Mouse (Mus musculus) C2C12 (cell line): ENCODE data around the gene Gm6614. TPM values are rescaled to one million over a fixed set of nuclear protein-coding genes. Genes with fewer than 3 reads are reported as not detected.
"Not testable (repeated sequence)": the region's sequence is repeated elsewhere in the genome, so short reads cannot be mapped to it uniquely, and the experiment has no call there.

ENCODE experiments used
- H3K27me3 ChIP-seq: one replicate; pipeline ENCODE4 v1.6.1; 2011; ENCODE audit not compliant: control insufficient read depth, insufficient read depth, insufficient read length
- H3K36me3 ChIP-seq: one replicate; pipeline ENCODE4 v1.6.1; 2011; ENCODE audit not compliant: control insufficient read depth, insufficient read depth
- H3K4me3 ChIP-seq: one replicate; pipeline ENCODE4 v1.5.1; 2011; ENCODE audit warnings: mild to moderate bottlenecking, control low read depth; ENCODE audit not compliant: poor library complexity, insufficient read depth, severe bottlenecking
- H3K79me2 ChIP-seq: one replicate; pipeline ENCODE4 v1.6.1; 2011; ENCODE audit not compliant: control insufficient read depth, insufficient read depth
- H3K79me3 ChIP-seq: one replicate; pipeline ENCODE4 v1.6.1; 2011; ENCODE audit warnings: low read depth, control low read depth
- H3ac ChIP-seq: one replicate; pipeline ENCODE3; 2011; ENCODE audit warnings: low read depth; ENCODE audit not compliant: control insufficient read depth, insufficient read length
- CEBPB ChIP-seq: IDR thresholded peaks from one replicate; pipeline ENCODE4 v1.6.1; 2011; ENCODE audit warnings: low read depth, mild to moderate bottlenecking, control low read depth, moderate library complexity
- CTCF ChIP-seq: IDR thresholded peaks from one replicate; pipeline ENCODE4 v1.5.1; 2011; ENCODE audit not compliant: control insufficient read depth, insufficient read depth, insufficient read length
- FOSL1 ChIP-seq: IDR thresholded peaks from one replicate; pipeline ENCODE4 v1.8.0; 2011; ENCODE audit warnings: mild to moderate bottlenecking, low read length; ENCODE audit not compliant: poor library complexity, insufficient read depth, severe bottlenecking
- MAX ChIP-seq: IDR thresholded peaks from one replicate; pipeline ENCODE4 v1.6.1; 2011; ENCODE audit warnings: mild to moderate bottlenecking, control low read depth
- MYOD1 ChIP-seq: IDR thresholded peaks from one replicate; pipeline ENCODE4 v1.6.1; 2011; ENCODE audit warnings: low read depth; ENCODE audit not compliant: control insufficient read depth, insufficient read length
- MYOG ChIP-seq: IDR thresholded peaks from one replicate; pipeline ENCODE4 v1.6.1; 2011; ENCODE audit not compliant: control insufficient read depth, insufficient read length; ENCODE audit errors: extremely low read depth
- USF1 ChIP-seq: IDR thresholded peaks from one replicate; pipeline ENCODE4 v1.6.1; 2011; ENCODE audit warnings: low read depth, mild to moderate bottlenecking, control low read depth, moderate library complexity
- long read RNA-seq, 2 experiments: library from polyadenylated mRNA; unstranded; transcript quantifications; one replicate each; pipeline ENCODE4 v2.0.0; 2019 to 2020
- polyA plus RNA-seq: library from polyadenylated mRNA; unstranded; fragments of >200 nt; fragmentation: generic; extraction: Trizol; gene quantifications from one replicate; pipeline ENCODE4 v1.2.1, GENCODE M21; 2012; ENCODE audit warnings: missing spikeins

Gene Gm6614
- not detected for polyA plus RNA-seq
- long read RNA-seq, experiment 1 = 0 reads
- long read RNA-seq, experiment 2 = 0 reads

DNA sequence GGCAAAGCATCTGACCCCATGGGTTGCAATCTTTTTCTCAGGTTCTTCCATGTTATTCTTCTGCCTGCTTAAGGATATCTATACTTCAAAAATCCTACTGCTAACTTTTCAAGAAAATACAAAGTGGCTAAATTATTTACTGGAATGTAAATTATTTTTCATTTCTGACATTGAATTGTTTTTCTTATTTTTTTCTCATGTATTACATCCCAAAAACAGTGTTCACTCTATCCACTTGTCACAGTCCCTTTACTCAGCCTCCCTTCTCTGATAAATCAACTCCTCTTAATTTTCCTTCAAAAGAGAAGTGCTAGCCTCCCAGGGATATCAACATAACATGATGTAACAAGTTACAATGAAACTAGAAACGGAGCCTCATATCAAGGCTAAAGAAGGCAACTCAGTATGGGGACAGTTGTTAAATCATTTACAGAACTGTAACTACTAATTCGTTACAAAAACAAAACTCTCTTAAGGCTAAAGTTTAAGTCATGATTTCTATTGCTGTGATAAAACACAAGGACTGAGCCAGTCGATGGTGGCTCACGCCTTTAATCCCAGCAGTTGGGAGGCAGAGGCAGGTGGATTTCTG, at the start of gene Gm6614:
Gm6614 (minus strand) TSS at position 51 of the 592 bp plus-strand sequence.
- Histone ChIP-seq H3K79me3 (no peaks in the 10 kb centered on the region), H3K79me2 (no peaks in the 10 kb centered on the region), H3ac (no peak within 1 kb of the TSS), H3K36me3 (no peaks in the 10 kb centered on the region), H3K27me3 (no peaks in the 10 kb centered on the region), H3K4me3 (no peak within 1 kb of the TSS)
- no peak for TF ChIP-seq MYOG
- TF ChIP-seq CTCF = no peak
- TF ChIP-seq USF1 = no peak
- TF ChIP-seq MAX = no peak
- TF ChIP-seq MYOD1 = no peak
- TF ChIP-seq FOSL1 = no peak

DNA sequence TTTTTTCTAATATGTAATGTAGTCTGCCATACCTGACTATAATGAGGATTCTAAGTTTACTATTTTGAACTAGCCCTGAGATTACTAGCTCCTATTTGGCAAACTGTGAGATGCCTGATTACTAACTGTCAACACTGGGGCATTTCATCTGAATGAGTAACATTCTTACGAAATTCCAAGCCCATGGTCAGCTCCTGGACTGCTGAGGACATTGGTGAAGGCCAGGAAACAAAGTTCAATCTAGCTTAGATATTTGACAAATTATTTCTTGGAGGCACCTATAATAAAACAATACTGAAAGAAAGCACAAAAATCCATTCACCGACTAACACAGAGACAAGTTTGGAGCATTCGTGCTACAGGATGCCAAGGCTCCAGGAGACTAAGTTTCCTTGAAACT, 47.1 kb upstream of the Gm6614 start:
- H3ac ChIP-seq, H3K4me3 ChIP-seq, H3K79me2 ChIP-seq, H3K36me3 ChIP-seq, H3K27me3 ChIP-seq, H3K79me3 ChIP-seq: not testable (repeated sequence)

DNA sequence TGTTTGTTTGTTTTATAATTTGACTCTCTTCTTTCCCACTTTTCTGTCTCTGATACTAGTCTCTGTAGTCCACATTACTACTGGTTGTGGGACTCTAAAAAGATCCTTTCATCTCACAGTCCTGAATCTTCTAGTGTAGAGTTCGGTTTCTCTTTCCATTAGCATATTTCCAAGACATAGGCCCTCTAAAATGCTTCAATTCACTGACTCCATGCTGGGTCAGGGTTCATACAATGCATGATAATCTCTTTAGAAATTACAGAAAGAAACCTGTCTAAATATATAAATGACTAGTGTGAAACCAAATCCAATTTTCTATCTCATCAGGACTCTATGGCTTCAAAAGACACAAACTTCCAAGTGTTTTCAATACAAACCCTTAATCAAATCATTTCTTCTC, 36.5 kb upstream of the Gm6614 start:
- Histone ChIP-seq H3K79me3 (no peaks in the 10 kb centered on the region), H3K27me3 (no peaks in the 10 kb centered on the region), H3K4me3 (no peak overlapping the region), H3K79me2 (no peaks in the 10 kb centered on the region), H3K36me3 (no peaks in the 10 kb centered on the region), H3ac (no peak overlapping the region)
- no peak for TF ChIP-seq MYOG
- no peak for TF ChIP-seq MYOD1
- no peak for TF ChIP-seq USF1
- TF ChIP-seq MAX = no peak
- no peak for TF ChIP-seq CTCF
- no peak for TF ChIP-seq FOSL1
- no peak for TF ChIP-seq CEBPB

DNA sequence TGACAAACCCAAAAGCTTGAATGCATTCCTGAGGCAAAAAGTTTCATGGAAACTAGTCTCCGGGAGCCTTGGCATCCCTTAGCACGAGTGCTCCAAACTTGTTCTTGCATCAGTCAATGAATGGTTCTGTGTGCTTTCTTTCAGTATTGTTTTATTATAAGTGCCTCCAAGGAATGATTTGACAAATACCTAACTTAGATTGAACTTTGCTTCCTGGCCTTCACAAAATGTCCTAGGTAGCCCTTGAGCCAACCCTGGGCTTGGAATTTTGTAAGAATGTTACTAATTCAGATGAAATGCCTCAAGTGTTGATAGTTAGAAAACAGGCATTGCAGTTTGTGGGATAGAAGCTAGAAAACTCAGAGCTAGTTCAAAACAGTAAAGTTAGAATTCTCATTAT, 34.5 kb upstream of the Gm6614 start:
- TF ChIP-seq MYOD1 = no peak
- Histone ChIP-seq H3K36me3 (no peaks in the 10 kb centered on the region), H3K27me3 (no peaks in the 10 kb centered on the region), H3K79me3 (no peaks in the 10 kb centered on the region), H3K4me3 (no peak overlapping the region), H3K79me2 (no peaks in the 10 kb centered on the region), H3ac (no peak overlapping the region)

DNA sequence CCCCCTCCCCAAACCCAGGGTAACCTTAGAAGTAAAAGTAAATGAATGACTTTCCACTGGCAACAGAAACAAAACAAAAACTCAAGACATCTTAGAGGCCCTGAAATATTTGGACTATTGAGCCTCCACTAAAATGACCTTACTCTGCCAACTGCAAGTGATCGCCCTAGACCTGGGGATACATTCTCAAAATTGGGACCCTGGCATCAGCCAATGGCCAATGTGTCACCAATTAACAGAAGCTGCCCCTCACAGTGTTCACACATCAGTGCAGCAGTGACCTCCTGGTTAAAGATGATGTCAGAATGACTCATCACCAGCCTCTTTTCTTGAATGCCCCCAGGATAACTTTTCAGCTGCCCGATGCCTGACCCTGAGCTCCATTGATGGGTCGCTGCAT, 30.7 kb upstream of the Gm6614 start:
- Histone ChIP-seq H3ac (no peak overlapping the region), H3K27me3 (no peaks in the 10 kb centered on the region), H3K79me2 (no peaks in the 10 kb centered on the region), H3K79me3 (no peaks in the 10 kb centered on the region), H3K4me3 (no peak overlapping the region), H3K36me3 (no peaks in the 10 kb centered on the region)
- TF ChIP-seq MYOG = no peak
- TF ChIP-seq USF1 = no peak
- no peak for TF ChIP-seq FOSL1
- TF ChIP-seq MYOD1 = no peak
- no peak for TF ChIP-seq MAX
- TF ChIP-seq CTCF = no peak
- TF ChIP-seq CEBPB = no peak

DNA sequence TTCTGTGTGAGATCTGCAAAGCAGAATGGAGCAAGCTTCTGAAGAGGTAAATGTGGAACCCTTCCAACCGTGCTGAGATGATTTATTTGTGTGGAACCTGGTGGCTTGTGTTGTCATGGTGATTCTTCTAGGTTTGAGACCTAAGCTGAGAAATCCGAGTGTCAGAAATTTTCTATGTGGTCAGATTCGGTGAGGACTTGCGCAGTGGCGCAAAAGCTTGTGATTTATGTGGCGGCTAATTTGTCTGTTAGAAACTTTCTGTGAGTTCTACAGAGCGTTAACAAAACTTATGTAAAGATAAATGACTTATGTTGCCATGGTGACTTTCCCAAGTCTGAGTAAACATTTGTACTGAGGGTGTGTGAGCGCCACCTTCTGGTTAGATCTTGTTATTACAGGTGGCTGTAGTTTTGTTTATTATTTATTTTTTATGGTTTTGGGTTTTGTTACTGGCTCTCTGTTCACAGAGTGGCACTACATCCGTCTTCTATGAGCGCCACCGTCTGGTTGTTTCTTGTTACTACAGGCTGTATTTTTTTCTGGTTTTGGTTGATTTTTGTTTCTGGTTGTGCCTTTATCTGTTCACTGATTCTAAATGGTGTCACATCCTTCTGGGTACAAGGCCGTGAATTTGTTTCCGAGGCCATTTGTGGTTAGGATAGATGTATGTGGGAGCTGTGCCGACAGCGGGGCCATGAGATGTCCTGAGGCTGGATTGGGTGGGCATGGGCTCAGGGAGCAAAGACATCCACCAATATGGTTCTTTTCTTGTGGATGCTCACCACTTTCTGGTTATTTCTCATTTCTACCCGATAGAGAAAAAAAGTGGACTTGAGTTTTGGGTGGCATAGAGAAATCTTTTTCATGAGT, 29.3 kb upstream of the Gm6614 start:
- Histone ChIP-seq H3K79me3 (no peaks in the 10 kb centered on the region), H3K27me3 (no peaks in the 10 kb centered on the region), H3K36me3 (no peaks in the 10 kb centered on the region), H3ac (no peak overlapping the region), H3K79me2 (no peaks in the 10 kb centered on the region), H3K4me3 (no peak overlapping the region)
- TF ChIP-seq MYOG = no peak
- no peak for TF ChIP-seq MYOD1
- no peak for TF ChIP-seq USF1
- TF ChIP-seq FOSL1 = no peak
- TF ChIP-seq CEBPB = no peak
- TF ChIP-seq CTCF = no peak
- no peak for TF ChIP-seq MAX
